Comparison of ENCODE assay signal across 9 mouse cellular contexts in genomic region chr2:152094856-152095545, GRCm38 (mm10). TPM values are rescaled to one million over a fixed set of nuclear protein-coding genes. Genes with fewer than 3 reads are reported as not detected.
DNase-seq lines count a peak whose midpoint lies in the region; ATAC-seq lines count a peak whose summit lies in the region.
"Had no signal": no experiment of that assay in that cellular context is flagged by ENCODE, and none has a peak within 500 bp of the region (broad histone marks: within the 10 kb centered on the region; RNA-seq: fewer than 3 reads in every experiment).

No protein-coding gene starts in this region.

- peaks cover 92% of the 10 kb centered on the region for H3K27me3 ChIP-seq in heart, embryonic 10.5 days (ENCODE audit: insufficient read depth, poor library complexity, severe bottlenecking)
- peaks cover 27% of the 10 kb centered on the region for H3K27me3 ChIP-seq in neural tube, embryonic 11.5 days (ENCODE audit: control insufficient read depth, insufficient read depth, low read length)
- H3K27me3 ChIP-seq in neural tube, embryonic 15.5 days (replicated peaks), result peaks cover 12% of the 10 kb centered on the region
- peaks cover 87% of the 10 kb centered on the region for H3K27me3 ChIP-seq in limb, embryonic 12.5 days

- ATAC-seq in neural tube, embryonic 11.5 days (ENCODE audit: insufficient read depth, low FRiP score, low TSS enrichment), result no peak
- ATAC-seq in neural tube, embryonic 15.5 days (ENCODE audit: low FRiP score), result no peak
- no peak for ATAC-seq in limb, embryonic 12.5 days (ENCODE audit: insufficient number of reproducible peaks, insufficient read depth, low FRiP score, low TSS enrichment, low read depth)

- peak overlapping the region; percentile 23; the same call in 1 of the 2 replicates for H3K4me2 ChIP-seq in neural tube, embryonic 11.5 days (ENCODE audit: low read depth)
- H3K4me2 ChIP-seq in neural tube, embryonic 15.5 days, result no peak overlapping the region
- peak overlapping the region; percentile 47 for H3K4me2 ChIP-seq in limb, embryonic 12.5 days

- peaks cover 24% of the 10 kb centered on the region for H3K4me1 ChIP-seq in heart, embryonic 10.5 days
- peaks cover 8% of the 10 kb centered on the region for H3K4me1 ChIP-seq in neural tube, embryonic 11.5 days (ENCODE audit: control insufficient read depth, insufficient read depth, low read length)
- peaks cover 59% of the 10 kb centered on the region for H3K4me1 ChIP-seq in neural tube, embryonic 15.5 days
- peaks cover 18% of the 10 kb centered on the region for H3K4me1 ChIP-seq in limb, embryonic 12.5 days (replicated peaks)

- WGBS in heart, embryonic 10.5 days, result 2% methylated on average over 29 of the region's 29 CpGs
- WGBS in neural tube, embryonic 11.5 days, result 3% methylated on average over 29 of the region's 29 CpGs
- WGBS in neural tube, embryonic 15.5 days, result 8% methylated on average over 29 of the region's 29 CpGs
- 3% methylated on average over 29 of the region's 29 CpGs for WGBS in limb, embryonic 12.5 days

- H3K36me3 ChIP-seq in heart, embryonic 10.5 days, result no peaks in the 10 kb centered on the region
- no peaks in the 10 kb centered on the region for H3K36me3 ChIP-seq in neural tube, embryonic 11.5 days (ENCODE audit: control insufficient read depth, insufficient read depth, low read length)
- H3K36me3 ChIP-seq in neural tube, embryonic 15.5 days, result no peaks in the 10 kb centered on the region
- no peaks in the 10 kb centered on the region for H3K36me3 ChIP-seq in limb, embryonic 12.5 days

- peak overlapping the region; percentile 52; the same call in 1 of the 2 replicates for H3K27ac ChIP-seq in heart, embryonic 10.5 days
- peak overlapping the region; percentile 61 for H3K27ac ChIP-seq in neural tube, embryonic 11.5 days (ENCODE audit: low read depth, low read length)
- H3K27ac ChIP-seq in neural tube, embryonic 15.5 days (replicated peaks), result no peak overlapping the region
- H3K27ac ChIP-seq in limb, embryonic 12.5 days, result no peak overlapping the region

- DNase-seq in heart, embryonic 10.5 days (ENCODE audit: low spot score), result no peak
- DNase-seq in heart, adult 11 months, result no peak
- DNase-seq in neural tube, embryonic 11.5 days (ENCODE audit: low spot score), result no peak
- DNase-seq in testis, postnatal 10 days (ENCODE audit: low spot score), result peak; percentile 47
- no peak for DNase-seq in urinary bladder, postnatal 14 days (ENCODE audit: low spot score)
- DNase-seq in spleen, postnatal 10 days (ENCODE audit: low spot score in 2 of 2), result no peak
- DNase-seq: kidney, postnatal 10 days had no signal

- peak overlapping the region; percentile 42; the same call in 1 of the 2 replicates for H3K9ac ChIP-seq in neural tube, embryonic 11.5 days (ENCODE audit: low read length)
- H3K9ac ChIP-seq in neural tube, embryonic 15.5 days (replicated peaks), result no peak overlapping the region
- 0 out of 2 replicates have a peak overlapping the region, but pooled peaks have one; percentile 23 for H3K9ac ChIP-seq in limb, embryonic 12.5 days (replicated peaks)

- no peaks in the 10 kb centered on the region for H3K9me3 ChIP-seq in heart, embryonic 10.5 days
- H3K9me3 ChIP-seq in neural tube, embryonic 11.5 days (ENCODE audit: control insufficient read depth, low read length), result no peaks in the 10 kb centered on the region
- no peaks in the 10 kb centered on the region for H3K9me3 ChIP-seq in neural tube, embryonic 15.5 days (replicated peaks)
- no peaks in the 10 kb centered on the region for H3K9me3 ChIP-seq in limb, embryonic 12.5 days

- H3K4me3 ChIP-seq in heart, embryonic 10.5 days, result peak overlapping the region; percentile 42
- no peak overlapping the region for H3K4me3 ChIP-seq in neural tube, embryonic 11.5 days (ENCODE audit: low read depth, low read length)
- no peak overlapping the region for H3K4me3 ChIP-seq in neural tube, embryonic 15.5 days (replicated peaks)
- H3K4me3 ChIP-seq in limb, embryonic 12.5 days (replicated peaks), result peak overlapping the region; percentile 23

RNA-seq across cellular contexts. Expression of gene Srxn1, which starts 10.3 kb away (rescaled TPM):
- 8.1 and 9.1 TPM in 2 replicates for polyA plus RNA-seq in heart, embryonic 10.5 days (2016; fragmentation: Nextera tagmentation; extraction: Ambion mirVana)
- 17.5 and 18.8 TPM in 2 replicates for polyA plus RNA-seq in neural tube, embryonic 11.5 days (2014; fragmentation: Nextera tagmentation; extraction: Ambion mirVana)
- polyA plus RNA-seq in neural tube, embryonic 15.5 days (2015; fragmentation: Nextera tagmentation; extraction: Ambion mirVana), result 25.8 and 27.7 TPM in 2 replicates
- 7.5 and 8.6 TPM in 2 replicates for polyA plus RNA-seq in limb, embryonic 12.5 days (2016; fragmentation: Nextera tagmentation; extraction: Ambion mirVana)

RNA-seq across cellular contexts. Expression of gene Scrt2, which starts 13.7 kb away (rescaled TPM):
- polyA plus RNA-seq in heart, embryonic 10.5 days (2016; fragmentation: Nextera tagmentation; extraction: Ambion mirVana), result not detected in 2 replicates
- 23.0 and 25.1 TPM in 2 replicates for polyA plus RNA-seq in neural tube, embryonic 11.5 days (2014; fragmentation: Nextera tagmentation; extraction: Ambion mirVana)
- 7.5 and 9.2 TPM in 2 replicates for polyA plus RNA-seq in neural tube, embryonic 15.5 days (2015; fragmentation: Nextera tagmentation; extraction: Ambion mirVana)
- not detected in 2 replicates for polyA plus RNA-seq in limb, embryonic 12.5 days (2016; fragmentation: Nextera tagmentation; extraction: Ambion mirVana)

RNA-seq across cellular contexts. Expression of gene Tcf15, which starts 48.4 kb away (rescaled TPM):
- polyA plus RNA-seq in heart, embryonic 10.5 days (2016; fragmentation: Nextera tagmentation; extraction: Ambion mirVana), result 1.9 and 7.2 TPM in 2 replicates
- 40.9 and 41.0 TPM in 2 replicates for polyA plus RNA-seq in neural tube, embryonic 11.5 days (2014; fragmentation: Nextera tagmentation; extraction: Ambion mirVana)
- polyA plus RNA-seq in neural tube, embryonic 15.5 days (2015; fragmentation: Nextera tagmentation; extraction: Ambion mirVana), result 2.1 and 4.0 TPM in 2 replicates
- polyA plus RNA-seq in limb, embryonic 12.5 days (2016; fragmentation: Nextera tagmentation; extraction: Ambion mirVana), result 11.5 and 11.9 TPM in 2 replicates

Comparison
In these comparisons a context has a peak if more than half of its experiments do, and no peak if none do; other contexts are left out.
1. H3K27ac ChIP-seq: peak in heart, embryonic 10.5 days (single experiment) and neural tube, embryonic 11.5 days (single experiment); none in neural tube, embryonic 15.5 days (single experiment) and limb, embryonic 12.5 days (single experiment).
2. H3K4me3 ChIP-seq: peak in heart, embryonic 10.5 days (single experiment) and limb, embryonic 12.5 days (single experiment); none in neural tube, embryonic 11.5 days (single experiment) and neural tube, embryonic 15.5 days (single experiment).